Mouse (Mus musculus) cortical plate, adult 2 months (tissue): ENCODE measurements around the gene Trim12c.

ENCODE experiments used
- CTCF ChIP-seq: fragments of 200-500 bp; IDR thresholded peaks from 2 replicates; pipeline ENCODE4 v1.5.1; 2011; ENCODE audit warnings: mild to moderate bottlenecking, control low read depth, low read length; ENCODE audit not compliant: insufficient read depth; ENCODE audit errors: extremely low read depth
- POLR2A ChIP-seq: fragments of 200-500 bp; IDR thresholded peaks from 2 replicates; pipeline ENCODE4 v1.6.1; 2011; ENCODE audit warnings: mild to moderate bottlenecking, low read length, control low read depth; ENCODE audit not compliant: insufficient read depth; ENCODE audit errors: extremely low read depth

DNA sequence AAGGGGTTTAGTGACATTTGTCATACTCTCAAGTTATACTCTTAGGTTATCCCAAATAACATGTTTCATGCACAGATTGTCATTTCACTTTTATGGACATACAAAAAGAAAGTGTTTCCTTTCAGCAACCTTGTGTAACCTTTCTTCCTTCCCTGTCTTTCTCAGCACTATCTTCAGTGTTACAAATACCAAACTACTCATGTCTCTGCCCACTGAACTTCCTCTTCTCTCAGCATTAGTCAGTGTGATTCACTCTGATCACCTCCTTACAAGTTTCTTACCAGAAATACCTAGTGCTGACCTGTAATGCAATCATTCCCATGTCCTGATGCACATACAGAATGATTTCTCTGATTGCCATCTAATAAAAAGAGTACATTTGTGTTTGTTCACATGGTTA lies 13.2 kb upstream of the Trim12c start:
- TF ChIP-seq POLR2A, result no peak
- TF ChIP-seq CTCF, result no peak
